Mouse (Mus musculus) urinary bladder, postnatal 14 days (tissue): ENCODE results near the gene Haao.

Experiments used
- DNase-seq: peaks from one replicate; pipeline ENCODE4 v3.0.0; 2021; ENCODE audit warnings: low spot score

The Haao gene

GRCm38 (mm10) chr17:83847815-83848214 lies at the start of gene Haao:
Gene Haao, minus strand, starts transcription at chr17:83847963.
- no peak for DNase-seq

- DNase-seq, result peak; percentile 72
Observed at GRCm38 (mm10) chr17:83897361-83897799, 49.6 kb upstream of the Haao start.

- peak; percentile 57 for DNase-seq
Observed at GRCm38 (mm10) chr17:83896723-83897122, 49.0 kb upstream of the Haao start.

- peak; percentile 45 for DNase-seq
Observed at GRCm38 (mm10) chr17:83895321-83895770, 47.6 kb upstream of the Haao start.

DNA sequence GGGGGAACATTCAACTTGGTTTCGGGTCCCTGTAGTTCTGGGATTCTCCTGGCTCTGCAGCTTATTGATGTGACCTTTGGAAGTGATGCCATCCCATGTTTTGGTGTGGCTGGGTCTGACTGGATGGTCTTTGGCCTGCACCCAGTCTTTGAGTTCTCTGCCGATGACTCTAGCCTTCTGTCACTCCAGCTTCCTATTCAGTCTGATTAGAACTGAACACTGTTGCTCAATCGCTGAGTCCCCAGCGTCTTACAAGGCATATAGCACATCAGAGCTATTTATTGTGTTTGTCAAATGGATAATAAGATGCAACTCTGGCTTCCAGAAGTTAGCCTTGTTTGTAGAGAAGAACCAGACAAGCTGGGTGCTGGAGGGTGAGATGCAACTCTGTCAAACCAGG lies 45.4 kb upstream of the Haao start:
- DNase-seq, result no peak

GRCm38 (mm10) chr17:83891864-83892263 lies 44.1 kb upstream of the Haao start:
- DNase-seq, result no peak

DNA sequence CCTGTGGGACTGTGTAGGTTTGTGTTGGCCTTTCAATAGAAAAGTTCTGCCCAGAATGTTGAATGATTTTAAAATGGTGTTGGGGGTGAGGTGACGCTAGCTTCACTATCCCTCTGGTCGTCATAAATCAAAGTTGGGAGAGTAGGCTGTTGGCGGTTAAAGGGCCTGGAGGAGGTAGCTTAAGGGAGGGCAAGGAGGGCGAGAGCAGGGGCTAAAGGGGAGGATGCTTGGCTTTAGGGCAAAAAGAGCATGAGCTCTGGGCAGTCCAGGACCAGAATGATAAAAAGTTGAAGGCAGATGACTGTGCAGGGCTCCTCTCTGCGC lies 42.6 kb upstream of the Haao start:
- DNase-seq, result no peak

- DNase-seq, result peak; percentile 77
Observed at GRCm38 (mm10) chr17:83889691-83890372, 42.1 kb upstream of the Haao start.

DNA sequence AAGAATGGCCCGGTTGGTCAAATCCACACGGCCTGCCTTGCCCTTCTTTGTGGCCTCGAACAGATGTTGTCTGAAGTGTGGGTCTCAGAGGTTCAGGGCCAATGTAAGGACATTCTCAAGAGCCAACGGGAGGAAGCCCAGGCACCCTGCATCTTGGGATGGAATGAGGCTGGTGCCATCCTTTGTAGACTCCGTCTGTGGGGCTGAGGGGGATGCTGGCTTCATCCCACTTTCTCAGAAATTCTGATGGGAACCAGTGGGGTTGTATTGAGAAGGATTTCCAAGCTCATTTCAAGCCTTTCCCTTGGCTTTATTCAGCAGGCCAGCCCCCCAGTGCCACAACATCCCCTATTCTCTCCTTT lies 41.5 kb upstream of the Haao start:
- DNase-seq, result no peak

DNA sequence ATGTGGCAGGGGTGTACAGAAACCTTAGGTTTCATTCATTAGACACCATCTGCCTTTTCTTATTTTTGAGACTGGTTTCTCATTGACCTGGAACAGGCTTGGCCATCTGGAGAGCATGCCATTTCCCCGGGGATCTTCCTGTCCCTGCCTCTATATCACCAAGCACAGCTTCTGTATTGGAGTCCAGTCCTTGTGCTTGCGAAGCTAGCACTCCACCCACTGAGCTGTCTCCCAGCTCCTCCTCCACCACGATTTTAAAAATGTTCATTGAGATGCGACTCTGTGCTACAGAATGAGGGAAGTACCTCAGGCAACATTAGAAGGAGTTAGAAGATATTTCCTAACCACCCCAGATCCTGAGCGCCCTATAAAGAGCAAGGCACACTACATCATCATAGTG lies 39.5 kb upstream of the Haao start:
- no peak for DNase-seq

DNA sequence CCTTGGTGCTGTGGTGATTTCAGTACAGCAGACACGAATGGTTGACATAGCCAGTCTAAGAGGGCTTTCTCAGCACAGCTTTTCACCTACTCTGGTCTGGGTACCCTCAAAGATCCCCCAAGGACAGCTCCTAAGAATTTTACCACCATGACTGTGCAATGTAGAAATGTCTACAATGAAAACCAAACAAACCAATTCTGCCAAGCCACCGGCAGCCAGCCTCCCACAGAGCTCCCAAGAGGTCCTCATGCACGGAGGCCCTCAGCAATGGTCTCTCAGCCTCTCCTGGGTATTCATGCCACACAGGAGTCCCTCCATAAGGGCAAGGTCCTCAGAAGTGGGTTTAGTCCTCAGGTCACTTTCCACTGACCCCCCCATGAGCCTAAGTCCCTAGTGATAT lies 38.6 kb upstream of the Haao start:
- no peak for DNase-seq

GRCm38 (mm10) chr17:83885750-83886149 lies 38.0 kb upstream of the Haao start:
- DNase-seq, result no peak

- no peak for DNase-seq
Observed at GRCm38 (mm10) chr17:83885021-83885582, 37.3 kb upstream of the Haao start.

- DNase-seq, result no peak
Observed at GRCm38 (mm10) chr17:83882788-83883187, 35.0 kb upstream of the Haao start.

DNA sequence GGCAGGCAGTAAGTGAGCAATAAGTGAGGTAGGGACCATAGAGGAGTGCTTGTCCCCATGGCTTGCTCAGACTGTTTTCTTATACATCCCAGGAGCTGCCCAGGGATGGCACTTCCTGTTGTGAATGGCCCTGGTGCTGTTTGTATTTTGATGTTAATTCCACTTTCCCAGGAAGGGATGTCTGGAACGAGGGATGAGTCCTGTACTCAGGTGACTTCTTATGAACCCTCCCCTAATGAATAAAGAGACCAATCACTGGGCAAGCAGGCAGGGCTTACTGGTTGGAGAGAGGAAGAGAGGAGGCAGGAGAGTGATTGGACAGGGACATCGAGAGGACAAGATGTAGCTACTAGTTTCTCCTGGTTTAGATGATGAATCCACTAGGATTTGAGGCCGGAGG lies 33.3 kb upstream of the Haao start:
- DNase-seq, result no peak

DNA sequence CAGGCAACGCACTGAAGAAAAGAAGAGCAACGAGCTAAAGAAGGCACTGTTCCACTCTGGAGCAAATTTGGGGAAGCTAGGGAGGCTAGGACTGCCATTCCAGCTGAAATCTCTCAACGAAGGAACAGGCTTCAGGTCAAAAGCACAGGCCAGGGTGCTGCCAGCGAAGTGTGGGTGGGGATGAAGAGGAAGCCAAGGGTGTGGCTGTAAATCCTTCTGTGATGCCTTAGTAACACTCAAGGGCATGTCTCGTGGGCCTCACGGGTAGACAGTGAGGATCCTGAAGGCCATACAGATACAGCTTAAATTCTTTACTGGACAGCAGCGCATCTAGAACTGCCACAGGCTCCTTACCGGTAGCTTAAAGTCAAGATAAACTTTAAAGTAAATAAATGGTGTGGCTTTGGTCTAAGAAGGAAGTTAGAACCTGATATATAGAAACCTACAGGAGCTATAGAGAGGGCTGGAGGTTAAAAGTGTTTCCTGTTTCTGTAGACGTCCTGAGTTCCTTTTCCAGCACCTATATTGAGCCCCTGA lies 32.5 kb upstream of the Haao start:
- DNase-seq, result no peak

- no peak for DNase-seq
Observed at GRCm38 (mm10) chr17:83879631-83880030, 31.9 kb upstream of the Haao start.

- no peak for DNase-seq
Observed at GRCm38 (mm10) chr17:83874610-83875009, 26.8 kb upstream of the Haao start.

GRCm38 (mm10) chr17:83873363-83874141 lies 25.8 kb upstream of the Haao start:
- DNase-seq, result peak; percentile 72

- DNase-seq, result peak; percentile 88
Observed at GRCm38 (mm10) chr17:83872806-83873348, 25.1 kb upstream of the Haao start.

DNA sequence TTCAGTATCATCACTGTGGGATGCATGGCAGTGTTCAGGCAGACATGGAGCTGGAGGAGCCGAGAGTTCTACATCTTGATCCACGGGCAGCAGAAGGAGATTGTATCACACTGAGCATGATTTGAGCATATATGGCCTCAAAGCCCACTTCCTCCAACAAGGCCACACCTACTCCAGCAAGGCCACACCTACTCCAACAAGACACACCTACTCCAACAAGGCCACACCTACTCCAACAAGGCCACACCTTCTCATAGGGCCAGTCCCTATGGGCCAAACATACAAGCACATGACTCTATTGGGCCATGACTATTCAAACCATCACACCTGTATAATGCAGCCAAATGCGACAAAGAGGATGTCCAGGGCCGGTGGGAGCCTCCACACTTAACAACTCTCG lies 23.6 kb upstream of the Haao start:
- DNase-seq, result no peak

- DNase-seq, result no peak
Observed at GRCm38 (mm10) chr17:83870385-83870784, 22.6 kb upstream of the Haao start.

GRCm38 (mm10) chr17:83866582-83866981 lies 18.8 kb upstream of the Haao start:
- DNase-seq, result peak; percentile 43
